5 mouse cellular contexts compared by ENCODE assay signal in the genomic region with DNA sequence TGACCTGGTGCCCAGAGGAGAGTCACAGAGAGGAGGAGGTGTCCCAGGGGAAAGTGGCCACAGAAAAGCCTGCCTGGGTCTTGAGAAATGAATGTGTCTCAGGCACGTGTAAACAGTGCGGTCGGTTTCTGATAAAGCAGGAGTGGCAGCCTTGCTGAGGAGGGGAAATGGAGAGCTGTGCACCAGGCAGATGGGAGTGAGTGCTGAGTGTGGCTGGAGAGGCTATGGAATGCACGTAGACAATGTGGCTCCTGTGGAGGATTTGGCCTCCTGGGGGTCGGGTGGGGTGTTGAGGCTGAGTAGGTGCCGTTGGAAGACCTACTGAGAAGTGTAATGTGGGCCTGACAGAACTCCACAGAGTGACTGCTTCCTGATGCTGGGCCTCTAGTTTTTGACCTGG. TPM values are rescaled to one million over a fixed set of nuclear protein-coding genes. Genes with fewer than 3 reads are reported as not detected.
"Had no signal": no experiment of that assay in that cellular context is flagged by ENCODE, and none has a peak within 500 bp of the region (broad histone marks: within the 10 kb centered on the region; RNA-seq: fewer than 3 reads in every experiment).

No protein-coding gene starts in this region.

RNA-seq across cellular contexts. Expression of a gene that starts 32.6 kb away (rescaled TPM):
- polyA plus RNA-seq: lung, adult 2 months; macrophage; myocyte; neural tube, embryonic 11.5 days; small intestine, adult 2 months had no signal
